Mouse (Mus musculus) frontal cortex, postnatal 36 days (tissue): ENCODE data around the gene Dnajb4.
"Not testable (repeated sequence)": the region's sequence is repeated elsewhere in the genome, so short reads cannot be mapped to it uniquely, and the experiment has no call there.

ENCODE experiments used
- DNase-seq, 2 experiments: peaks; one replicate each; pipeline ENCODE4 v3.0.0; 2022; ENCODE audit warnings: low spot score in 2 of 2

Dnajb4 gene

DNA sequence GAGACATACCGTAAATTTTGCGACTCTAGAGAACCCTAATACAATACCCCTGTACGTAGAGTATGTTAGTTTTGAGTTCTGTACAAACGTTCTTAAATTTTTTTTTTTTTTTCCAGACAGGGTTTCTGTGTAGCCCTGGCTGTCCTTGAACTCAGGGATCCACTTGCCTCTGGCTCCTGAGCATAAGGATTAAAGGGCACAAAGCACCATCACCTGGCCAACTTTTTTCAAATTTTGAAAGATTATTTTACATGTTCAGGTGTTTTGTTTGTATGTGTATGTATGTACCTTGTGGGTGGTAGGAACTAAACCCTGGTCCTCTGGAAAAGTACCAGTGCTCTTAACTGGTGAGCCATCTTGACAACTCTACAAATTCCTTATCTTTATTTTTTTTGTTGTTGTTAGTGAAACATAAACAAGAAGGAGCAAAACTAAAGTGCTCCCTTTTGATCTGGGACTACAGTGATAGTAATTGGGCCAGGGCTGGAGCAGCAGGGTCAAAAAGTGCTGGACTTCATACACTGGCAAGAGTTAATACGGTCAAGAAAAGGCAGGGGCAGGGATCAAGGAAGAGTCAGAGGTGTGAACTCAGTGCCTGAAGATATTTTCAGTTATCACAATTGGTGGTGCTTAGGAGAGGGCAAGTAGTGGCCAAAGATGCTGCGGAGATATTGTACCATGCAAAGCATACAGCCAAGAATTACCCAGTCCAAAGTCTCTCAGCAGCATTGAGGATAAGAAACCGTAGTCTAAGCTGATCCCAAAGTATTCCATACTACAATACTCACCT, 1.8 kb downstream of the Dnajb4 start:
- DNase-seq: no peak

DNA sequence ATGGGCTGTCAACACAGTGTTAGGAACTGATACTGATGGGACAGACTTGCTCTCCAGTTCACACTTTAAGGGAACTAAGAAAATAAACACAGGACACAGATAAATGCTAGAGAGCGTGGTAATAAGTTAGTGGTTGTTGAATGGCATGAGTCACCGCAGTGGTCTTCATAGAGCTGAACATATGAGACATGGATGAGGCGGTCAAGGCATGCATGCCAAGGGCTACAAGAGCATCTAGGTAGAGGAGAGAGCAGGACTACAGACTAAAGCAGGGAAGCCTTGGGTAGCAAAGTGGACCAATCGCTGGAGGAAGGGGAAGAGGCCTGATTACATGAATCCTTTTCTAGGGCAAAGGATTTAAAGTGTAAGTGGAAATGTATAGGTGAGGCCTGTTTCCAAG, 2.9 kb downstream of the Dnajb4 start:
- DNase-seq: no peak

- no peak for DNase-seq
Observed at GRCm38 (mm10) chr3:152204577-152204976, 5.5 kb downstream of the Dnajb4 start.

DNA sequence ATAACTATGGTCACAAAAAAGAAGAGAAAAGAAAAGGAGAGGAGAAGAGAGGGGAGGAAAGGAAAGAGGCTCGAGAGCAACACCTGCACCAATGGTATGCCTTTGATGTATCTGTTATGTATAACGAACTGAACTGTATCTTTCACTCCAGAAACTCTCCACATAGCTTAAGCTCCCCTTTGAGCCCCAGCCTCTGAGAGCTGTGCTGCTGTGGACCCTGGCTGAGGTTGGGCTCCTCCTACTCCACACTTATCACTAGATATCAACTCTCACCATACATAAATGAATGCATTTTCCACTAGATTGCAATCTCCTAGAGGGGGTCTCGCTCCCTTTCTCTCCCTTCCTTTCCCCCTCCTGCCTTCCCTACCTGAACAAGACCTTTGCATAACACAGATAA, 6.1 kb downstream of the Dnajb4 start:
- no peak for DNase-seq

DNA sequence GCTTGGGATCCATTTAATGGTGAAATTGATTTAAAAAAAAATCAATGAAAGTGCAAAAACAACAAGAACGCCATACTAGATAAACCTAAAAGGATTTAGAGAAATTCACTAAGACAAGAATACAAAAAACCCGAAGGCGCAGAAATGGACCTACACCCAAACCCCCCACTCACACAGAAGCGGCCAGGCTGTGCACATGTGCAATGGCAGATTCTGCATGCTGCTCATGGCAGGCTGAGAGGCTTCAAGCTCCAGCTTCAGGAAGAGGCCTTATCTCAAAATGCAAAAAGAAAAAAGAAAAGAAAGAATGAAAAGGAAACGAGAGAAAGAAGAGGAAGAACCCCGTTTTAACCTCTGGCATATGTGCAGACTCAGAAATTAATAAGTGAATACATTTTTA, 6.7 kb downstream of the Dnajb4 start:
- DNase-seq: no peak

- DNase-seq: no peak
Observed at GRCm38 (mm10) chr3:152202942-152203341, 7.2 kb downstream of the Dnajb4 start.

DNA sequence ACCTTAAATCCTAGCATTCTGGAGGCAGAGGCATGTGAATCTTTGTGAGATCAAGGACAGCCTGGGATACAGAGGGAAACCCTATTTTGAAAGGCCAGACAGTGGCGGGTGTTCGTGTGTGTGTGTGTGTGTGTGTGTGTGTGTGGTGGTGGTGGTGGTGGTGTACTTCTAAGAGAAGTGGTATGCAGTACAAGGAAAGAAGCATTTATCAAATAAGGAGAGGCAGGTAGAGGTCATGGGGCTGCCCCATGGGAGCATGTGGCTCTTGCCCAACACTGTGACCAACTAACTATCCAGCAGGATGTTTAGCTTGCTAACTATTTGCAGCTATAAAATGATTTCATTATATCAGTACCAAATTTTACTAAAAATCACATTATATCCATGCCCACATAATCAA, 8.5 kb downstream of the Dnajb4 start:
- DNase-seq: no peak

GRCm38 (mm10) chr3:152201181-152201580, 8.9 kb downstream of the Dnajb4 start:
- no peak for DNase-seq

- DNase-seq: no peak
Observed at GRCm38 (mm10) chr3:152199125-152199524, 11.0 kb downstream of the Dnajb4 start.

DNA sequence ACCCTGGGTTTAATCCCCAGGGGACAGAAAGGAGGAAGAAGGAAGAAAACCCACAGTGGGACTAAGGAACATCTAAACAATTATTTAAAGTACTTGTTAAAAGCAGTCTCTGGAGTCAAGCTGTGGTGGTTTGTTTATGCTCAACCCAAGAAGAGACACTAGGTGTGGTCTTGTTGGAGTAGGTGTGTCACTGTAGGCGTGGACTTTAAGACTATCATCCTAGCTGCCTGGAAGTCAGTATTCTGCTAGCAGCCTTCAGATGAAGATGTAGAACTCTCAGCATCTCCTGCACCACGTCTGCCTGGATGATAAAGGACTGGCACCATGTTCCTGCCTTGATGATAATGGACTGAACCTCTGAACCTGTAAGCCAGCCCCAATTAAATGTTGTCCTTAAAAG, 12.9 kb downstream of the Dnajb4 start:
- not testable (repeated sequence) for DNase-seq

- DNase-seq: peak; percentile 90 to 93
Observed at GRCm38 (mm10) chr3:152193635-152194097, 16.4 kb downstream of the Dnajb4 start.

GRCm38 (mm10) chr3:152193177-152193576, 16.9 kb downstream of the Dnajb4 start:
- DNase-seq: no peak

DNA sequence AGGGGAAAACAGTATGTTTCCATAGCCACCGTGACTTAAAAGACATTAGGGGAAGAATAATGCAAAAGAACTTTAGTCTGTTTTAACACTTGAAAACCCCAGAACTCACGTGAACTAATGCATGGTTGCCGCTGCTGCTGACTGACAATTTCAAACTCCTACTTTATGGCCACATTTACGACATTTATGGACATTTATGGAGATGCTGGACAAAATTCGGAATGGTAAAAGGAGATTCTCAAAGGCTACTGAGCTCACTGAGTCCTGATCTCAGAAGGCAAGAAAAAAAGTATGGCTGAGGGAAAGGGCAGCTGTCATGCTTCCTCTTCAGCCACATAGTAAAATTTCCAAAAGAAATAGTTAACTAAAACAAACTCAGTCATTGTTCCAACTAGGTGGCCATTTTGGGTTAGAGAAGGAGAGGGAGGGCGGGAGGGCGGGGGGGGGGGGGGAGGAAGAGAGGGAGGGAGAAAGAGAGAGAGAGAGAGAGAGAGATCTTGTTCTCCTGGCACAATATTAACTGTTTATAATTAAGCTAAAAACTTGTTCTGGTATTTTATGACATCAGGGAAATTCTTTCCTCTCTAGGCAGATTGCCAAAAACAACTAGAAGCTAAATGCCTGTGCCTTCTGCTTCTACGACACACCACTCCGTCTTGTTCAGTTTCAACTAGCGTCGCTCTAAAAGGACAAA, 17.7 kb downstream of the Dnajb4 start:
- DNase-seq: no peak

DNA sequence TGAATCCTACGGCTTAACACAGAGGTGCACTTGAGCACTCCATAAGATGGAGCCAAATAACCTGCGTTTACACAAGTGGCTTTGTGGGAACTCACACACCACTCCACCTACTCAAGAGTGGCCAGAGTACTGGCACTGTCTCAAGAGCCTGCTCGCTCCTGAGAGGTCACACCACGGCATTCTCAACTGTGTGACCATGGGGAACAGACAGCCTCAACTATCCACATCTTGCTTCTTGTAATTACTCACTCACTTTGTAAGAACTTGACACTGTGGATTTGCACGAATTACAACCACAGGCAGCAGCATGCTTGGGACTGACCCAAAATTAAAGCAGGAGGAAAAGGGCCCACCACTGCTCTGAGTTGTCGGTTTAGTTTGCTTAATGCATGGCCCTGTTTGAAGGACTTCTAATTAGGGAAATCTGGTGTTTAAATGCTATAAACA, 18.3 kb downstream of the Dnajb4 start:
- no peak for DNase-seq

- DNase-seq: no peak
Observed at GRCm38 (mm10) chr3:152190679-152191477, 19.2 kb downstream of the Dnajb4 start.

DNA sequence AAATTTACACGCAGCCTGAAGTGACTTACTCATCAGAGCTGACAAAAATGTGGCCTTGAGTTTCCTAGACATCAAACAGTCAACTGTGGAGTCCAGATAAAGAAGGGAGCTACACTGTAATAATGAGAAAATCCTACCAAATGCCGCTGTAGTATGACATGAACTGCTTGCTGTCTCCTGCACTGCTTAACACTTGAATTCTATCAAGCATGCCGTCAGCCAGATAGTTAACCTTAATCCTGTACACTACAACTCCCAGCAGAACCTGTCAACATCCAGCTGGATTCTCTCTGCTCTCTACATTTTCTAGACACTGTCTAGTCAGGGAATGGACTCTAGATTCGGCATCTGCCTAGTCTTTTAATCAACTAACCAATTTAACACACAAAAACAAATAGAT, 20.8 kb downstream of the Dnajb4 start:
- no peak for DNase-seq

GRCm38 (mm10) chr3:152186106-152186505, 24.0 kb downstream of the Dnajb4 start:
- no peak for DNase-seq

DNA sequence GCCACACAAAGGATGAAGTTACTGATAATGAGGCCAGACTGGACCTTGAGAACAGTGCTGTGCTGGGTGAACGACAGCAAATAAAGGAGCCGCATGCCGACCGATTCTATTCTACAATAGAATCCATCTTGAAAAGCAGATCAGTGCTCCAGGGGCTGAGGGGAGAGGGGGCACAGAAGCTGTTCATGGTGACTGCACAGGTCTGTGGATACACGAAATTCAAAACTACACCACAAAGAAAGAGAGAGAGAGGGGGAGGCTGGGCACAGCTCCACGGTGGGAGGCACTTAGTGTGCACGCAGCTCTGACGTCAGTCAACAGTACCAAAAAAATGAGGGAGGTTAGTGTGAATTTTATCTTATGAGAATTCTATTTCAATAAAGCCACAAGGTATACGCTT, 26.6 kb downstream of the Dnajb4 start:
- DNase-seq: no peak

- DNase-seq: no peak
Observed at GRCm38 (mm10) chr3:152180624-152181023, 29.5 kb downstream of the Dnajb4 start.

- DNase-seq: no peak
Observed at GRCm38 (mm10) chr3:152179285-152179684, 30.8 kb downstream of the Dnajb4 start.

GRCm38 (mm10) chr3:152178816-152179215, 31.3 kb downstream of the Dnajb4 start:
- no peak for DNase-seq

GRCm38 (mm10) chr3:152172322-152172935, 37.7 kb downstream of the Dnajb4 start:
- DNase-seq: no peak
